Mouse (Mus musculus): ENCODE measurements around the gene Tnks2. TPM values are rescaled to one million over a fixed set of nuclear protein-coding genes. Genes with fewer than 3 reads are reported as not detected.
A peak's percentile ranks its signal among the peaks of the same experiment; 100 is the strongest.

Tnks2 gene
- polyA plus RNA-seq, 1 experiment from 2014 or later, result 13.9 TPM

GRCm38 (mm10) chr19:36916206-36916605 lies 82.2 kb downstream of the Tnks2 start:
- no peak overlapping the region for H3K4me3 ChIP-seq (ENCODE audit: low read depth, low read length)
- H3K9ac ChIP-seq (ENCODE audit: low read length), result no peak overlapping the region
- H3K27ac ChIP-seq (replicated peaks), result no peak overlapping the region
- no peaks in the 10 kb centered on the region for H3K27me3 ChIP-seq (ENCODE audit: control insufficient read depth, insufficient read depth, low read length)
- no peak for ATAC-seq (ENCODE audit: low FRiP score, low TSS enrichment)
- no peak for DNase-seq (ENCODE audit: low spot score)
- WGBS, result 83% methylated on average over 4 of the region's 4 CpGs
- no peak for TF ChIP-seq EP300 (optimal IDR thresholded peaks at IDR 0.05)
- no peak for TF ChIP-seq CTCF (IDR thresholded peaks at IDR 0.05; ENCODE audit: low read depth)
- no peaks in the 10 kb centered on the region for H3K9me3 ChIP-seq (ENCODE audit: control insufficient read depth, low read length)
- H3K36me3 ChIP-seq (ENCODE audit: control insufficient read depth, insufficient read depth, low read length), result no peaks in the 10 kb centered on the region
- 0 out of 2 replicates have a peak, but pooled peaks cover 2% of the 10 kb centered on the region for H3K4me1 ChIP-seq (replicated peaks; ENCODE audit: control insufficient read depth, insufficient read depth)
- H3K4me2 ChIP-seq (replicated peaks; ENCODE audit: low read depth), result no peak overlapping the region

- no peaks in the 10 kb centered on the region for H3K9me3 ChIP-seq (ENCODE audit: control insufficient read depth, low read length)
These were observed 82.9 kb downstream of the Tnks2 start for GRCm38 (mm10) chr19:36916876-36917389.

GRCm38 (mm10) chr19:36918441-36919301 lies 84.6 kb downstream of the Tnks2 start:
- WGBS, result under 1% methylated on average over 74 of the region's 85 CpGs
- Histone ChIP-seq H3K4me2 (replicated peaks; ENCODE audit: low read depth) (peak overlapping the region; percentile 52), H3K27ac (replicated peaks) (peak overlapping the region; percentile 90), H3K9me3 (ENCODE audit: control insufficient read depth, low read length) (no peaks in the 10 kb centered on the region), H3K4me1 (replicated peaks; ENCODE audit: control insufficient read depth, insufficient read depth) (0 out of 2 replicates have a peak, but pooled peaks cover 2% of the 10 kb centered on the region), H3K27me3 (ENCODE audit: control insufficient read depth, insufficient read depth, low read length) (no peaks in the 10 kb centered on the region), H3K9ac (ENCODE audit: low read length) (peak overlapping the region; percentile 81), H3K36me3 (ENCODE audit: control insufficient read depth, insufficient read depth, low read length) (no peaks in the 10 kb centered on the region), H3K4me3 (ENCODE audit: low read depth, low read length) (peak overlapping the region; percentile 80)
- peak; percentile 74 for TF ChIP-seq CTCF (IDR thresholded peaks at IDR 0.05; ENCODE audit: low read depth)
- no peak for TF ChIP-seq EP300 (optimal IDR thresholded peaks at IDR 0.05)
- ATAC-seq (ENCODE audit: low FRiP score, low TSS enrichment) (peak; percentile 91), DNase-seq (ENCODE audit: low spot score) (peak; percentile 87)

More at GRCm38 (mm10) chr19:36916876-36917389, 82.9 kb downstream of the Tnks2 start:
- DNase-seq (ENCODE audit: low spot score) (no peak), ATAC-seq (ENCODE audit: low FRiP score, low TSS enrichment) (no peak)
- H3K9ac ChIP-seq (ENCODE audit: low read length), result no peak overlapping the region
- H3K4me1 ChIP-seq (replicated peaks; ENCODE audit: control insufficient read depth, insufficient read depth), result 0 out of 2 replicates have a peak, but pooled peaks cover 2% of the 10 kb centered on the region
- H3K36me3 ChIP-seq (ENCODE audit: control insufficient read depth, insufficient read depth, low read length), result no peaks in the 10 kb centered on the region
- no peak for TF ChIP-seq EP300 (optimal IDR thresholded peaks at IDR 0.05)
- TF ChIP-seq CTCF (IDR thresholded peaks at IDR 0.05; ENCODE audit: low read depth), result no peak
- H3K27me3 ChIP-seq (ENCODE audit: control insufficient read depth, insufficient read depth, low read length), result no peaks in the 10 kb centered on the region
- 87% methylated on average over 1 of the region's 1 CpGs for WGBS
- no peak overlapping the region for H3K4me2 ChIP-seq (replicated peaks; ENCODE audit: low read depth)
- no peak overlapping the region for H3K4me3 ChIP-seq (ENCODE audit: low read depth, low read length)
- H3K27ac ChIP-seq (replicated peaks), result no peak overlapping the region

GRCm38 (mm10) chr19:36919466-36919865 lies 85.4 kb downstream of the Tnks2 start, which contains the start of gene Fgfbp3:
Fgfbp3 (minus strand) TSS chr19:36919615.
- Histone ChIP-seq H3K9me3 (ENCODE audit: control insufficient read depth, low read length) (no peaks in the 10 kb centered on the region), H3K36me3 (ENCODE audit: control insufficient read depth, insufficient read depth, low read length) (no peaks in the 10 kb centered on the region), H3K27ac (replicated peaks) (peak within 1 kb of the TSS; percentile 90), H3K4me2 (replicated peaks; ENCODE audit: low read depth) (peak within 1 kb of the TSS; percentile 52), H3K27me3 (ENCODE audit: control insufficient read depth, insufficient read depth, low read length) (no peaks in the 10 kb centered on the region), H3K9ac (ENCODE audit: low read length) (peak within 1 kb of the TSS; percentile 81), H3K4me3 (ENCODE audit: low read depth, low read length) (peak within 1 kb of the TSS; percentile 80), H3K4me1 (replicated peaks; ENCODE audit: control insufficient read depth, insufficient read depth) (0 out of 2 replicates have a peak, but pooled peaks cover 2% of the 10 kb centered on the region)
- 6% methylated on average over 12 of the region's 12 CpGs for WGBS
- TF ChIP-seq CTCF (IDR thresholded peaks at IDR 0.05; ENCODE audit: low read depth), result no peak
- TF ChIP-seq EP300 (optimal IDR thresholded peaks at IDR 0.05), result no peak
- DNase-seq (ENCODE audit: low spot score) (no peak), ATAC-seq (ENCODE audit: low FRiP score, low TSS enrichment) (no peak)

- ATAC-seq (ENCODE audit: low FRiP score, low TSS enrichment), result no peak
- H3K27ac ChIP-seq (replicated peaks), result no peak overlapping the region
- TF ChIP-seq CTCF (IDR thresholded peaks at IDR 0.05; ENCODE audit: low read depth) (peak; percentile 72), EP300 (optimal IDR thresholded peaks at IDR 0.05) (no peak)
- DNase-seq (ENCODE audit: low spot score), result no peak
- H3K9me3 ChIP-seq (ENCODE audit: control insufficient read depth, low read length), result no peaks in the 10 kb centered on the region
- H3K4me2 ChIP-seq (replicated peaks; ENCODE audit: low read depth), result no peak overlapping the region
- WGBS, result 24% methylated on average over 2 of the region's 2 CpGs
- H3K4me3 ChIP-seq (ENCODE audit: low read depth, low read length), result no peak overlapping the region
- no peak overlapping the region for H3K9ac ChIP-seq (ENCODE audit: low read length)
- no peaks in the 10 kb centered on the region for H3K36me3 ChIP-seq (ENCODE audit: control insufficient read depth, insufficient read depth, low read length)
- H3K4me1 ChIP-seq (replicated peaks; ENCODE audit: control insufficient read depth, insufficient read depth), result 0 out of 2 replicates have a peak, but pooled peaks cover 2% of the 10 kb centered on the region
- H3K27me3 ChIP-seq (ENCODE audit: control insufficient read depth, insufficient read depth, low read length), result no peaks in the 10 kb centered on the region
These were observed 88.0 kb downstream of the Tnks2 start for GRCm38 (mm10) chr19:36922015-36922414.
